Mouse (Mus musculus) CH12.LX (cell line): ENCODE measurements around the gene Rac1.

ENCODE experiments used
- CHD1 ChIP-seq: IDR thresholded peaks from 2 replicates; pipeline ENCODE4 v1.6.1; 2012; ENCODE audit warnings: low read depth, low read length, improper control_type of control experiment, inconsistent platforms
- CTCF ChIP-seq, 2 experiments: IDR thresholded peaks in 1 of 2; conservative IDR thresholded peaks in 1 of 2; 2 replicates each; pipeline ENCODE4 v1.5.1; 2011 to 2012; ENCODE audit warnings: low read depth in 2 of 2, low read length in 2 of 2, improper control_type of control experiment in 1 of 2, inconsistent platforms in 1 of 2, mild to moderate bottlenecking in 1 of 2, moderate library complexity in 1 of 2
- EP300 ChIP-seq: IDR thresholded peaks from 2 replicates; pipeline ENCODE4 v1.6.1; 2011; ENCODE audit warnings: low read length, improper control_type of control experiment
- IRF4 ChIP-seq: IDR thresholded peaks from 2 replicates; pipeline ENCODE4 v1.6.1; 2014; ENCODE audit warnings: low read depth, mild to moderate bottlenecking, inconsistent platforms, low read length, improper control_type of control experiment
- MAZ ChIP-seq: IDR thresholded peaks from 2 replicates; pipeline ENCODE4 v1.6.1; 2012; ENCODE audit warnings: low read depth, mild to moderate bottlenecking, inconsistent platforms, low read length, improper control_type of control experiment, moderate library complexity
- POLR2A ChIP-seq: IDR thresholded peaks from 2 replicates; pipeline ENCODE4 v1.6.1; 2011; ENCODE audit warnings: low read depth, mild to moderate bottlenecking, improper control_type of control experiment, low read length
- POLR2AphosphoS2 ChIP-seq: IDR thresholded peaks from 2 replicates; pipeline ENCODE4 v1.6.1; 2011; ENCODE audit warnings: low read depth, low read length, improper control_type of control experiment
- RCOR1 ChIP-seq: conservative IDR thresholded peaks from 2 replicates; pipeline ENCODE4 v1.6.1; 2012; ENCODE audit warnings: low read depth, mild to moderate bottlenecking, inconsistent platforms, low read length, improper control_type of control experiment
- TCF12 ChIP-seq: IDR thresholded peaks from 2 replicates; pipeline ENCODE4 v1.6.1; 2014; ENCODE audit warnings: low read depth, mild to moderate bottlenecking, inconsistent platforms, low read length, improper control_type of control experiment
- ZMIZ1 ChIP-seq: IDR thresholded peaks from 2 replicates; pipeline ENCODE4 v1.6.1; 2012; ENCODE audit warnings: low read depth, mild to moderate bottlenecking, inconsistent platforms, low read length, improper control_type of control experiment

DNA sequence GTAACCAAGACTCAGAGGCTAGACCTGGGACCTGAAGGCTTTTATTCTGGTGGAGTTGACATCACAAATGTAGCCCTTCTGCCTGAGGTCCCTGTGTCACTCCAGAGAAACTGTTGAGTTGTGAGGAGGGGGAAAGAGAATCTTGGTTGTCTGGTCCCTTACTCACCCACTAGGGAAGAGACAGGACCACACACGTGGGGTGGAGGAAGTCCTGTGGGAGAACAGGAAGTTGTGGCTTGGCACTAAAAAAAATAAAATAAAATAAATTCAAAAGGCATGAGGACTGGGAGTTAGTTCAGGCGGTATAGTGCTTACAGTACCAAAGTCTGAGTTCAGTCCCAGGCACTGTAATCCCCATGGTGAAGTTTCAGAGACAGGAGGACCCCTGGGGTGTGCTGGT lies 9.2 kb upstream of the Rac1 start:
- TF ChIP-seq CTCF (conservative IDR thresholded peaks at IDR 0.05 in 1 of 2, IDR thresholded peaks at IDR 0.05 in 1 of 2; ENCODE audit: low read depth in 2 of 2, low read length in 2 of 2) = no peak
- TF ChIP-seq ZMIZ1 = no peak
- TF ChIP-seq POLR2A = no peak
- no peak for TF ChIP-seq CHD1
- TF ChIP-seq EP300 = no peak
- no peak for TF ChIP-seq MAZ
- TF ChIP-seq POLR2AphosphoS2 = no peak
- TF ChIP-seq RCOR1 = no peak
- TF ChIP-seq IRF4 = no peak
- no peak for TF ChIP-seq TCF12
